Mouse (Mus musculus) mesoderm, embryonic 11.5 days (tissue): Measurements from ENCODE around the gene Tap2.

Source experiments
- DNase-seq: peaks from one replicate; pipeline ENCODE4 v3.0.0-alpha.2; 2012; ENCODE audit warnings: low read depth, low spot score

The Tap2 gene

GRCm38 (mm10) chr17:34196491-34196890, 6.8 kb upstream of the Tap2 start:
- no peak for DNase-seq

GRCm38 (mm10) chr17:34196941-34197894, 6.1 kb upstream of the Tap2 start, which contains the start of gene Psmb8:
Gene Psmb8, plus strand, starts transcription at chr17:34197721.
- peak; percentile 80 for DNase-seq

GRCm38 (mm10) chr17:34197904-34198520, 5.3 kb upstream of the Tap2 start:
- no peak for DNase-seq

- no peak for DNase-seq
These were observed 4.8 kb upstream of the Tap2 start for GRCm38 (mm10) chr17:34198521-34198912.

GRCm38 (mm10) chr17:34199050-34199619, 4.2 kb upstream of the Tap2 start:
- no peak for DNase-seq

- DNase-seq = no peak
These were observed 3.3 kb upstream of the Tap2 start for GRCm38 (mm10) chr17:34200047-34200446.

GRCm38 (mm10) chr17:34200772-34201505, 2.4 kb upstream of the Tap2 start:
- DNase-seq = no peak

- DNase-seq = no peak
These were observed 1.7 kb upstream of the Tap2 start for GRCm38 (mm10) chr17:34201506-34202055.

- DNase-seq = no peak
These were observed 426 bp upstream of the Tap2 start for GRCm38 (mm10) chr17:34202760-34203442.

GRCm38 (mm10) chr17:34204303-34205010, 1.1 kb downstream of the Tap2 start:
- DNase-seq = peak; percentile 81

GRCm38 (mm10) chr17:34205021-34205745, 1.9 kb downstream of the Tap2 start:
- DNase-seq = no peak

- DNase-seq = no peak
These were observed 2.4 kb downstream of the Tap2 start for GRCm38 (mm10) chr17:34205746-34206176.

- DNase-seq = no peak
These were observed 3.4 kb downstream of the Tap2 start for GRCm38 (mm10) chr17:34206731-34207130.

GRCm38 (mm10) chr17:34207456-34207855, 4.1 kb downstream of the Tap2 start:
- no peak for DNase-seq

- DNase-seq = no peak
These were observed 4.5 kb downstream of the Tap2 start for GRCm38 (mm10) chr17:34207866-34208265.

GRCm38 (mm10) chr17:34208421-34208820, 5.1 kb downstream of the Tap2 start:
- DNase-seq = no peak

GRCm38 (mm10) chr17:34209680-34210079, 6.4 kb downstream of the Tap2 start:
- no peak for DNase-seq

- no peak for DNase-seq
These were observed 7.3 kb downstream of the Tap2 start for GRCm38 (mm10) chr17:34210599-34210998.

GRCm38 (mm10) chr17:34211746-34212365, 8.5 kb downstream of the Tap2 start:
- no peak for DNase-seq
